Mouse (Mus musculus) cerebellum, adult 2 months (tissue): Measurements from ENCODE around the gene Kcnip1.

Source experiments
- CTCF ChIP-seq: fragments of 200-500 bp; IDR thresholded peaks from 2 replicates; pipeline ENCODE4 v1.5.1; 2011; ENCODE audit warnings: low read depth, mild to moderate bottlenecking, control low read depth, low read length, moderate library complexity, borderline replicate concordance; ENCODE audit not compliant: insufficient read depth
- POLR2A ChIP-seq: fragments of 200-500 bp; IDR thresholded peaks from 2 replicates; pipeline ENCODE4 v1.6.1; 2011; ENCODE audit warnings: low read length, control low read depth, borderline replicate concordance; ENCODE audit not compliant: insufficient read depth

GRCm38 (mm10) chr11:33931836-33932385, 61.0 kb downstream of the Kcnip1 start:
- TF ChIP-seq CTCF (no peak), POLR2A (no peak)
